Mouse (Mus musculus) left cerebral cortex, postnatal 25 days (tissue): ENCODE measurements around the gene Trip11. TPM values are rescaled to one million over a fixed set of nuclear protein-coding genes. Genes with fewer than 3 reads are reported as not detected.

Experiments used
- DNase-seq, 2 experiments: peaks; one replicate each; pipeline ENCODE4 v3.0.0; 2022; ENCODE audit warnings: low spot score in 2 of 2, mixed read lengths in 1 of 2
- intact Hi-C: fragments of 180-260 bp; cut with DNase I; formaldehyde crosslinking; loops from one replicate; pipeline ENCODE4 v1.15.1; 2025
- total RNA-seq, 2 experiments: library from RNA; stranded (reverse); gene quantifications; 2 replicates each; pipeline ENCODE4 v1.2.3; 2021

The Trip11 gene
- total RNA-seq, 2 experiments from 2014 or later, result 27.4 to 31.1 TPM

- DNase-seq, result no peak
- intact Hi-C loops, result no loop called here
Measured at GRCm38 (mm10) chr12:101899671-101900245, 13.3 kb downstream of the Trip11 start.

GRCm38 (mm10) chr12:101898966-101899365 is 14.1 kb downstream of the Trip11 start:
- DNase-seq, result no peak
- intact Hi-C loops, result no loop called here

DNA sequence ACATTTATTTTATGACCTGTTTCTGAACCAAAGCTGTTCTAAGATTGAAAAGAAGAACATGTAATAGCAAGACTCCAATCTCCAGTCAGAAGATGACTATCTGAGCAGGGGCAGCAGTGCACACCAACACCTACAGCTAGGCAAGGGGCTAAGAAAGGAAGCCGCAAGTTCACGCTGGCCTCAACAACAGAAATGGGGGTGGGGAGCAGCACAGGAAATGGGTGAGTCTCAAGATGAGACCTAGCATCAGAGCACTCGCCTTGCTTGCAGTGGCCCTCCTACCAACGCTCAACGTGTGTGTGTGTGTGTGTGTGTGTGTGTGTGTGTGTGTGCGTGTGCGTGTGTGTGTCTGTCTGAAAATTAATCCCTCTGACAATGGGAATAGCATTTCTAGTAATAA is 16.0 kb downstream of the Trip11 start:
- intact Hi-C loops, result no loop called here

DNA sequence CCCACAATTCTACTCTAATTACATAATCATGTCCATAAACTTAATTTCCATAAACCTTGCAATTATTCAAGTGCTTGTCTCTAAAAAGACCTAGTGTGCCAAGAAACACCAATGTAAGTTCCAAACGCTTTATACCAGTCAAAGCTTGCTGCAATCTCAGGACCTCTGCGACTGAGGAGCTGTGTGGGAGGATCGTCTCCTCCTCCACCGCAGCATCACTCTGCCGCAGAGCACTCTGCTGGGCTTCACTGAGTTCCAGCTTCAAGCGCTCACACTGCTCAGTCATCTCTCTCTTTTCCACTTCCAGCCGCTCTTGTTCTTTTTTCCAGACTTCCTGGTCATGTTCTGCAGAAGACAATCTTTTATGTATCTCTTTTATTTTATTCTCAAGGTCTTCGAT is 19.8 kb downstream of the Trip11 start:
- DNase-seq, result peak in 1 of 2 experiments; percentile 69
- intact Hi-C loops, result no loop called here

More for the DNA sequence above, 16.0 kb downstream of the Trip11 start:
- DNase-seq, result no peak

DNA sequence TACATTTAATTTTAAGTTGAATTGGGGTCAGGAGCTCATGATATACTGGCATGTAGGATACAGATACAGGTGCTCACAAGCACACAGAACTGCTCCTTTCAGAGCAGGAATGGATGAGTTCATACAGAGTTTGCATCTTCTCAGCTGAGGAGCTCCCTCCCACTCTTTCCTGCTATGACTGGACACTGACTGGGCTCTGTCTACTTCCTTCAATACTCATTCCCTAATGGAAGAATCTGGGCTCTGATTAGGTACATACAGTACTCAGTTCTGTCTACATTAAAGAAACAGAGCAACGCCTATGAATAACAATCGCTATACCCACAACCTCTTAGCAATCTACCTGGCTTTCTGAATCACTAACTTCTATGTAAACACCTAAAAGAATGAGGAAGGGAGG is 20.2 kb downstream of the Trip11 start:
- peak in 1 of 2 experiments; percentile 25 for DNase-seq
- intact Hi-C loops, result no loop called here

DNA sequence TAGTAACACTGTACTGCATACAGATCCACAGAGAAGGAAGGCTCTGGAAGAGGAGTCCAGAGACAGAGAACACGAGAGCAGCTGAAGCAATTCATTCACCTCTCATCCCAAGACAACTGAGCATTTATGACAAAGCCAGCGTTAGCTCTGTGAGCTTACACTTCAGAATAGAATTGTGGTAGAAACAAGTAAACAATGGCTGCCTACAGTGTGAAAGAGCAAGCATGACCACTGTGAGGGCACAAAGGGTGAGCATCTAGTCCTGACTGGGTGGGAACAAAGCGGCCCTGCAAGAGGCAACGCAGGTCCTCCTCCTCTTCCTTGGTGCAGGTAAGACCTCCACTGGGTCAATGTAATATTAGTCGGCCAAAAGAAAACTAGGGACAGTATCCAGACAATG is 22.0 kb downstream of the Trip11 start:
- no peak for DNase-seq
- intact Hi-C loops, result no loop called here

- intact Hi-C loops, result no loop called here
- no peak for DNase-seq
Measured at GRCm38 (mm10) chr12:101889351-101889750, 23.7 kb downstream of the Trip11 start.

DNA sequence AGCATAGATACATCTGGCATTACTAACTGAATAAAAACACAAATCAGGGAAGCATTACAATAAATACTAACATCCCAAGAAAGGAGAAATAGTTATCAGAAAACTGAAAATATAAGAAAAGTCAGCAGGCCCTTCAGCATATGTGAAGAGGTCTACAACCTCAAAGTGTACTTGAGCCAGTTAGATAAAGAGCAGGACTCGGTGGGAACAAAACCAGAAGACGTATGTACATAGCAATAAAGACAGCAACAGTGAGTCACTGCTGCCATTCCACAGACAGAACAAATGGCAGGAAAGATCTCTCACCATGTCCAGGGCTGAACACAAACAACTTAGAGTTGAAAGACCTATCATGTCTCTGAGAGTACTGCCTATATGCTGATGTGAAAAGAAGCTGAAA is 24.8 kb downstream of the Trip11 start:
- no peak for DNase-seq
- intact Hi-C loops, result no loop called here

GRCm38 (mm10) chr12:101884926-101885325 is 28.1 kb downstream of the Trip11 start:
- DNase-seq, result no peak
- intact Hi-C loops, result no loop called here

GRCm38 (mm10) chr12:101876374-101876773 is 36.7 kb downstream of the Trip11 start:
- no peak for DNase-seq
- intact Hi-C loops, result loop anchor here (10.0 kb wide), 2 partner anchors 62 to 942 kb away; partner anchors contain the start of gene Fbln5

- peak in 1 of 2 experiments; percentile 19 for DNase-seq
- intact Hi-C loops, result loop anchor here (2.0 to 10.0 kb wide), 3 partner anchors 60 to 940 kb away; partner anchors contain the start of gene Fbln5
Measured at GRCm38 (mm10) chr12:101875107-101875506, 38.0 kb downstream of the Trip11 start.

DNA sequence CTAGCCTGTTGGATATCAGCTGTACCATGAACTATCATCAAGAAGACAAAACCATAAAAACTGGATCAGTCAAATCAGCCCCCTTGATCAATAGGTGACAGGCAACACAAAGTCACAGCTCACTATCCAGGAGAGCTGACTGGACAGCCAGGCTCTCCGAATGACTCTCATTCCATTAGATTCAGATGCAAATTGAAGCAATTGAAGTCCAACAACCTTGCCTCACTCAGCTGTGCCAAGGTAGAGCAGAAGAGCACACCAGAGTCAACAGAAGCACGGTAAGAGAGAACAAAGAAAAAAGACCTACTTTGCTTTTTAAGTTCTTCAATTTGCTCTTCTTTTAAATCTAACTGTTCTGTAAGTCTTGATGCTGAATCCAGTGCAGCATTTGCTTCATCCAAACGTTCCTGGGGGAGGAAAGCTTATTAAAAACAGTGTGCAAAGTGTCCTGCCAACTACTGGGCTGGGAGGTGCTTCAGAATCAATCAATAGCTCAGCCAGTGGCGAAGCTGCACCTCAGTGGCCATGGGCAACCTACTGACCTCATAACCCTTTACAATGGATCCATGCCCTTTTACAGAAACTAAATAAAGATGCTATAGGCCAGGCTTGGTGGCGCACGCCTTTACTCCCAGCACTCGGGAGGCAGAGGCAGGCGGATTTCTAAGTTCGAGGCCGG is 50.6 kb downstream of the Trip11 start:
- intact Hi-C loops, result no loop called here
- no peak for DNase-seq

DNA sequence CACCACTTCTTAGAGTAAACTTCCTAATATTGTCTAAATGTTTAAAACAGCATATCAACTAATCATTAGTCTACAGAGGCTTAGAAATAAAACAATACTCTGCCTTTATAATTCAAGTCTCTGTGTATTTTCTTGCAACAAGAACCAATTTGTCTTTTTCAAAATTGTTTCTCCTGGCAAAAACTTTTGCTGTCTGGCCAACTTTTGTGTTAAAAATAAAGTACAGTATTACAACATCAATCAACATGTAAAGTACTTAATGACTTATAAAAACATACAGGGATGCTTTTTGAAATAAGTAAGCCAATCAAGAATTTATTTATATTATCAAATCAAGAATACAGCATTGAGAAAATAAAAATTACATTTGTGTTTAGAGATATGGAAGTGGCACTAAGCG is 52.8 kb downstream of the Trip11 start:
- no peak for DNase-seq

GRCm38 (mm10) chr12:101858011-101858410 is 55.1 kb downstream of the Trip11 start:
- no peak for DNase-seq
- intact Hi-C loops, result no loop called here

More for the DNA sequence above, 52.8 kb downstream of the Trip11 start:
- intact Hi-C loops, result no loop called here

GRCm38 (mm10) chr12:101854336-101854735 is 58.7 kb downstream of the Trip11 start:
- no peak for DNase-seq
- intact Hi-C loops, result no loop called here

DNA sequence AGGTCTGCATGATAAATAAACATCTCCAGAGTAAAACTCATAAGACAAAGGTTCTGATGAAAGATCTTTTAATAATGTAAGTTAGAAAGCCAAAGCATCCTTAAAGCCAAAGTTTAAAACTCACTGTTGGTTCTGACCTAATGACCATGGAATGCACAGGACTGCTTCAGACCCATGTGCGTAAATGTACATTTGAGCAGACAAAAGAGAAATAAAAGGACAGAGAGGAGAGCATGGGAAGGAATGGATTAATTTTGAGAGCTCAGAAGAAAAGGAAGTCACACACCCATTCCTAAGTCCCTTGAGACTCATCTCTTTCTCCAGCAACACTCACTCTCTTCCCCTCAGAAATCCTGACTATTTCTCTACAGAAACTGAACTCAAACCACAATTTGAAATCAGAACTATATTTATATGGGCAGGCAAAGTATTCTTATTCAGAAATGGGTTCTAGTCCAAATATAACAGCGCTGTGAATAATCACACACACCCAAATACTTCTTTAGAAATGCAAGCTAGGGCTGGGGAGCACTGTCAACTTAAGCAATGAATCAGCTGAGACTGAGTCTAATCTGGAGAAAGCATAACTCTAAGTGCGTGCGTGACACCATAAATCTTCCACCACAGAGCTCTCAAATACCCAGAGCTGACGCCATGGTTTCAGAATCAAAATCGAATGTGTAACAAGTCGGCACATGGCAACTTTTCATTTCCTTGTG is 61.1 kb downstream of the Trip11 start:
- intact Hi-C loops, result no loop called here
- DNase-seq, result peak in 1 of 2 experiments; percentile 64

DNA sequence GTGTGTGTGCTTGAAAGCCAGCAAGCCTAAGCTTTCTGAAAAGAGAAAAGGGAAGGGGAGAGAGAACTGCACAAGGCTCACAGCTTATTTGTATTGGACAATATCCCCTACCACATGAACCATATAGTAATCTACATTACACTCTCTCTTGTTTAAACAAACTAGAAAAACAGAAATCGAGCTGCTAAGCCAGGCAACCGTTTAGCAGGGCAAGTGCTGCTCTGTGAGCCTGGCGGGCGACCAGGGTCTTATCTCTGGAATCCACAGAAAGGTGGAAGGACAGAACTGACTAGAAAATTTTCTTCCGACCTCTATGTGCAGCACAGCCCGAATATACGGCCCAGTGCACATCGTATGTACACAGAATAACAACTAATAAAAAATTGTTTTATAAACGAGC is 61.8 kb downstream of the Trip11 start:
- DNase-seq, result no peak
- intact Hi-C loops, result no loop called here

DNA sequence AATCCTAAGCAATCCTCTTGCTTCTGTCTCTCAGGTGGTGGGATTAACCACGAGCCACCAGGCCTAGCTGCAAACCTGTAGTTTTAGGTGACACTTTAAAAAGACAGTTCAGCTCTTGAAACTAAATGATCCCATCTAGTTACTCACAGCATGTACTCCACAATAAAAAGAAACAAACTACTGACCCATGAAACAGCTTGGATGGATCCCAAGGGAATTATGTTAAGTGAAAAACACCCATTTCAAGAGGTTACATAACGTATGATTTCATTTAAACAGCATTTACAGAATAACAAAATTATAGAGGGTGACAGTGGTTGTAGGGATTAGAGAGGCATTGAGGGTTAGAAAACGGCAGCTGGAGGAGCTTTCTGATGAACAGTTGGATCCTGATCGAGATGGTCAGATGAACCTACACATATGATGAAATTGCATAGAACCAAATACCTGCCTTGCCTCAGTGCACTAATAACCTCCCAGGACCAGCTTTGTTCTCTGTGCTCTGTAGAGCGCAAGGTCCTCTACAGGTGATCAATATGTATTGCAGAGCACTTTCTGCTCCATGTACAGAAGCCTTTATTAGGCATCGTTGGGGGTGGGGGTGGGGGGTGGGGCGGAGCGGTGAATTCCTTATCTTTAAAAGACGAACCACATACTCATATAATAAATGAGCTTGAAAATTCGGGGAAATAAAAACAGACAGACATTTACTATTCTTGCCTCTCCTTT is 76.4 kb downstream of the Trip11 start:
- intact Hi-C loops, result no loop called here
- no peak for DNase-seq

- no peak for DNase-seq
- intact Hi-C loops, result no loop called here
Measured at GRCm38 (mm10) chr12:101834715-101835114, 78.4 kb downstream of the Trip11 start.

- DNase-seq, result no peak
- intact Hi-C loops, result loop anchor here (1.0 kb wide), 1 partner anchor 23 kb away; no protein-coding TSS in a partner anchor
Measured at GRCm38 (mm10) chr12:101833776-101834175, 79.3 kb downstream of the Trip11 start.
